37 mouse cellular contexts compared by ENCODE assay signal in genomic region chr19:45105591-45105990, GRCm38 (mm10). TPM values are rescaled to one million over a fixed set of nuclear protein-coding genes. Genes with fewer than 3 reads are reported as not detected.
"Had no signal": no experiment of that assay in that cellular context is flagged by ENCODE, and none has a peak within 500 bp of the region (broad histone marks: within the 10 kb centered on the region; RNA-seq: fewer than 3 reads in every experiment).

No protein-coding gene starts in this region.

- H3K9ac ChIP-seq: heart, embryonic 12.5 days; hindbrain, embryonic 13.5 days; hindbrain, embryonic 15.5 days; kidney, embryonic 15.5 days; limb, embryonic 13.5 days; limb, embryonic 15.5 days; liver, embryonic 12.5 days; liver, embryonic 14.5 days had no signal

- H3K36me3 ChIP-seq: heart, embryonic 10.5 days; heart, embryonic 12.5 days; hindbrain, embryonic 13.5 days; hindbrain, embryonic 15.5 days; kidney, embryonic 15.5 days; limb, embryonic 13.5 days; limb, embryonic 15.5 days; liver, embryonic 12.5 days had no signal

- H3K9me3 ChIP-seq: heart, embryonic 10.5 days; heart, embryonic 12.5 days; hindbrain, embryonic 13.5 days; hindbrain, embryonic 15.5 days; kidney, embryonic 15.5 days; limb, embryonic 13.5 days; limb, embryonic 15.5 days; liver, embryonic 12.5 days had no signal

- H3K4me2 ChIP-seq: heart, embryonic 12.5 days; hindbrain, embryonic 15.5 days; kidney, embryonic 15.5 days; limb, embryonic 13.5 days; limb, embryonic 15.5 days; liver, embryonic 12.5 days had no signal

- H3K4me3 ChIP-seq: heart, adult 2 months; heart, embryonic 10.5 days; heart, embryonic 12.5 days; hindbrain, embryonic 13.5 days; hindbrain, embryonic 15.5 days; kidney, embryonic 15.5 days; limb, embryonic 13.5 days; limb, embryonic 15.5 days; liver, embryonic 12.5 days had no signal

- H3K27ac ChIP-seq: heart, adult 2 months; heart, embryonic 10.5 days; hindbrain, embryonic 13.5 days; hindbrain, embryonic 15.5 days; hindbrain, postnatal 0 days; kidney, embryonic 15.5 days; kidney, postnatal 0 days; limb, embryonic 13.5 days; limb, embryonic 15.5 days; liver, embryonic 12.5 days; liver, embryonic 14.5 days had no signal

- ATAC-seq: hindbrain, postnatal 0 days; intestine, embryonic 16.5 days; liver, embryonic 12.5 days had no signal

- H3K4me1 ChIP-seq: heart, embryonic 10.5 days; heart, embryonic 12.5 days; limb, embryonic 13.5 days; liver, embryonic 12.5 days had no signal

- DNase-seq: gastrocnemius, postnatal 14 days; gastrocnemius, postnatal 36 days; heart, adult 11 months; heart, adult 2 months; heart, postnatal 10 days; kidney, adult 11 months; kidney, adult 2 months; kidney, adult 9 months; kidney, postnatal 14 days; kidney, postnatal 36 days; layer of hippocampus, adult 9-11 months had no signal

RNA-seq across cellular contexts. Expression of gene Tlx1, which starts 44.9 kb away (rescaled TPM):
- total RNA-seq: gastrocnemius, adult 18-20 months; gastrocnemius, adult 8-10 months; gastrocnemius, postnatal 14 days; gastrocnemius, postnatal 36 days; heart, postnatal 25 days; hematopoietic stem cell, adult 5-6 weeks; layer of hippocampus, adult 18-20 months; layer of hippocampus, adult 8-10 months; layer of hippocampus, postnatal 14 days; layer of hippocampus, postnatal 36 days; left cerebral cortex, adult 18-20 months; left cerebral cortex, adult 8-10 months; left cerebral cortex, postnatal 14 days; left cerebral cortex, postnatal 36 days; liver, adult 2 months had no signal
- polyA plus RNA-seq: intestine, embryonic 16.5 days; kidney, adult 2 months; kidney, embryonic 15.5 days; kidney, postnatal 0 days; large intestine, adult 2 months; liver, embryonic 12.5 days had no signal
